Mouse (Mus musculus): ENCODE data around the gene Vac14. TPM values are rescaled to one million over a fixed set of nuclear protein-coding genes. Genes with fewer than 3 reads are reported as not detected.

The Vac14 gene
- polyA plus RNA-seq, 1 experiment, result 31.6 TPM

GRCm38 (mm10) chr8:110695431-110695830 is 77.0 kb downstream of the Vac14 start:
- no peak overlapping the region for H3K9ac ChIP-seq (ENCODE audit: low read depth, poor library complexity, severe bottlenecking)
- no peaks in the 10 kb centered on the region for H3K9me3 ChIP-seq (replicated peaks; ENCODE audit: control insufficient read depth, insufficient read depth, low read length, poor library complexity, severe bottlenecking)
- no peak overlapping the region for H3K4me3 ChIP-seq (ENCODE audit: low read depth, low read length)
- H3K36me3 ChIP-seq (ENCODE audit: control insufficient read depth, insufficient read depth, low read length, poor library complexity, severe bottlenecking), result peaks cover 42% of the 10 kb centered on the region
- H3K27me3 ChIP-seq (ENCODE audit: control insufficient read depth, insufficient read depth, low read length, poor library complexity, severe bottlenecking), result no peaks in the 10 kb centered on the region
- TF ChIP-seq EP300 (IDR thresholded peaks at IDR 0.05; ENCODE audit: insufficient read depth, low read depth, low read length), result no peak
- no peak for TF ChIP-seq POLR2A (IDR thresholded peaks at IDR 0.05; ENCODE audit: insufficient read depth, low read length)
- no peak for TF ChIP-seq CTCF (IDR thresholded peaks at IDR 0.05; ENCODE audit: low read depth, low read length)
- no peak overlapping the region for H3K27ac ChIP-seq (ENCODE audit: insufficient read depth, low read length)
- no peaks in the 10 kb centered on the region for H3K4me1 ChIP-seq (ENCODE audit: control insufficient read depth, insufficient read depth, low read length)

GRCm38 (mm10) chr8:110696051-110696450 is 77.7 kb downstream of the Vac14 start:
- Histone ChIP-seq H3K36me3 (ENCODE audit: control insufficient read depth, insufficient read depth, low read length, poor library complexity, severe bottlenecking) (peaks cover 36% of the 10 kb centered on the region), H3K4me1 (ENCODE audit: control insufficient read depth, insufficient read depth, low read length) (no peaks in the 10 kb centered on the region), H3K9me3 (replicated peaks; ENCODE audit: control insufficient read depth, insufficient read depth, low read length, poor library complexity, severe bottlenecking) (no peaks in the 10 kb centered on the region), H3K9ac (ENCODE audit: low read depth, poor library complexity, severe bottlenecking) (no peak overlapping the region), H3K27ac (ENCODE audit: insufficient read depth, low read length) (no peak overlapping the region), H3K4me3 (ENCODE audit: low read depth, low read length) (no peak overlapping the region), H3K27me3 (ENCODE audit: control insufficient read depth, insufficient read depth, low read length, poor library complexity, severe bottlenecking) (no peaks in the 10 kb centered on the region)
- TF ChIP-seq CTCF (IDR thresholded peaks at IDR 0.05; ENCODE audit: low read depth, low read length) (no peak), POLR2A (IDR thresholded peaks at IDR 0.05; ENCODE audit: insufficient read depth, low read length) (no peak), EP300 (IDR thresholded peaks at IDR 0.05; ENCODE audit: insufficient read depth, low read depth, low read length) (no peak)

- no peak overlapping the region for H3K27ac ChIP-seq (ENCODE audit: insufficient read depth, low read length)
- no peak overlapping the region for H3K9ac ChIP-seq (ENCODE audit: low read depth, poor library complexity, severe bottlenecking)
- H3K27me3 ChIP-seq (ENCODE audit: control insufficient read depth, insufficient read depth, low read length, poor library complexity, severe bottlenecking), result no peaks in the 10 kb centered on the region
- no peak overlapping the region for H3K4me3 ChIP-seq (ENCODE audit: low read depth, low read length)
- H3K9me3 ChIP-seq (replicated peaks; ENCODE audit: control insufficient read depth, insufficient read depth, low read length, poor library complexity, severe bottlenecking), result no peaks in the 10 kb centered on the region
- no peaks in the 10 kb centered on the region for H3K4me1 ChIP-seq (ENCODE audit: control insufficient read depth, insufficient read depth, low read length)
- TF ChIP-seq EP300 (IDR thresholded peaks at IDR 0.05; ENCODE audit: insufficient read depth, low read depth, low read length) (no peak), POLR2A (IDR thresholded peaks at IDR 0.05; ENCODE audit: insufficient read depth, low read length) (no peak), CTCF (IDR thresholded peaks at IDR 0.05; ENCODE audit: low read depth, low read length) (no peak)
- peaks cover 31% of the 10 kb centered on the region for H3K36me3 ChIP-seq (ENCODE audit: control insufficient read depth, insufficient read depth, low read length, poor library complexity, severe bottlenecking)
Observed at GRCm38 (mm10) chr8:110697571-110697970, 79.2 kb downstream of the Vac14 start.

- peaks cover 26% of the 10 kb centered on the region for H3K36me3 ChIP-seq (ENCODE audit: control insufficient read depth, insufficient read depth, low read length, poor library complexity, severe bottlenecking)
- H3K4me1 ChIP-seq (ENCODE audit: control insufficient read depth, insufficient read depth, low read length), result no peaks in the 10 kb centered on the region
- H3K9ac ChIP-seq (ENCODE audit: low read depth, poor library complexity, severe bottlenecking), result no peak overlapping the region
- no peak overlapping the region for H3K27ac ChIP-seq (ENCODE audit: insufficient read depth, low read length)
- H3K9me3 ChIP-seq (replicated peaks; ENCODE audit: control insufficient read depth, insufficient read depth, low read length, poor library complexity, severe bottlenecking), result no peaks in the 10 kb centered on the region
- H3K4me3 ChIP-seq (ENCODE audit: low read depth, low read length), result no peak overlapping the region
- TF ChIP-seq POLR2A (IDR thresholded peaks at IDR 0.05; ENCODE audit: insufficient read depth, low read length), result no peak
- TF ChIP-seq EP300 (IDR thresholded peaks at IDR 0.05; ENCODE audit: insufficient read depth, low read depth, low read length), result no peak
- no peak for TF ChIP-seq CTCF (IDR thresholded peaks at IDR 0.05; ENCODE audit: low read depth, low read length)
- no peaks in the 10 kb centered on the region for H3K27me3 ChIP-seq (ENCODE audit: control insufficient read depth, insufficient read depth, low read length, poor library complexity, severe bottlenecking)
Observed at GRCm38 (mm10) chr8:110698098-110698497, 79.7 kb downstream of the Vac14 start.

- H3K9ac ChIP-seq (ENCODE audit: low read depth, poor library complexity, severe bottlenecking), result no peak overlapping the region
- peaks cover 23% of the 10 kb centered on the region for H3K36me3 ChIP-seq (ENCODE audit: control insufficient read depth, insufficient read depth, low read length, poor library complexity, severe bottlenecking)
- no peak overlapping the region for H3K27ac ChIP-seq (ENCODE audit: insufficient read depth, low read length)
- H3K4me3 ChIP-seq (ENCODE audit: low read depth, low read length), result no peak overlapping the region
- no peak for TF ChIP-seq POLR2A (IDR thresholded peaks at IDR 0.05; ENCODE audit: insufficient read depth, low read length)
- no peak for TF ChIP-seq CTCF (IDR thresholded peaks at IDR 0.05; ENCODE audit: low read depth, low read length)
- no peak for TF ChIP-seq EP300 (IDR thresholded peaks at IDR 0.05; ENCODE audit: insufficient read depth, low read depth, low read length)
- no peaks in the 10 kb centered on the region for H3K9me3 ChIP-seq (replicated peaks; ENCODE audit: control insufficient read depth, insufficient read depth, low read length, poor library complexity, severe bottlenecking)
- no peaks in the 10 kb centered on the region for H3K4me1 ChIP-seq (ENCODE audit: control insufficient read depth, insufficient read depth, low read length)
- no peaks in the 10 kb centered on the region for H3K27me3 ChIP-seq (ENCODE audit: control insufficient read depth, insufficient read depth, low read length, poor library complexity, severe bottlenecking)
Observed at GRCm38 (mm10) chr8:110699501-110699900, 81.1 kb downstream of the Vac14 start.

GRCm38 (mm10) chr8:110700561-110700960 is 82.2 kb downstream of the Vac14 start:
- H3K9me3 ChIP-seq (replicated peaks; ENCODE audit: control insufficient read depth, insufficient read depth, low read length, poor library complexity, severe bottlenecking), result no peaks in the 10 kb centered on the region
- TF ChIP-seq POLR2A (IDR thresholded peaks at IDR 0.05; ENCODE audit: insufficient read depth, low read length) (no peak), CTCF (IDR thresholded peaks at IDR 0.05; ENCODE audit: low read depth, low read length) (no peak), EP300 (IDR thresholded peaks at IDR 0.05; ENCODE audit: insufficient read depth, low read depth, low read length) (no peak)
- no peak overlapping the region for H3K27ac ChIP-seq (ENCODE audit: insufficient read depth, low read length)
- H3K27me3 ChIP-seq (ENCODE audit: control insufficient read depth, insufficient read depth, low read length, poor library complexity, severe bottlenecking), result no peaks in the 10 kb centered on the region
- peaks cover 19% of the 10 kb centered on the region for H3K36me3 ChIP-seq (ENCODE audit: control insufficient read depth, insufficient read depth, low read length, poor library complexity, severe bottlenecking)
- H3K9ac ChIP-seq (ENCODE audit: low read depth, poor library complexity, severe bottlenecking), result no peak overlapping the region
- no peak overlapping the region for H3K4me3 ChIP-seq (ENCODE audit: low read depth, low read length)
- no peaks in the 10 kb centered on the region for H3K4me1 ChIP-seq (ENCODE audit: control insufficient read depth, insufficient read depth, low read length)

Measured in ES-Bruce4 (cell line).